Mouse (Mus musculus) adrenal gland, adult 18-20 months (tissue): ENCODE measurements around the gene Rab8b. TPM values are rescaled to one million over a fixed set of nuclear protein-coding genes. Genes with fewer than 3 reads are reported as not detected.
A peak's percentile ranks its signal among the peaks of the same experiment; 100 is the strongest.
"Not testable (repeated sequence)": the region's sequence is repeated elsewhere in the genome, so short reads cannot be mapped to it uniquely, and the experiment has no call there.

Experiments
- DNase-seq, 2 experiments: peaks; one replicate each; pipeline ENCODE4 v3.0.0; 2021 to 2022; ENCODE audit warnings: low spot score in 2 of 2
- total RNA-seq, 2 experiments: library from RNA; stranded (reverse); gene quantifications; 1 replicate in 1 of 2; 2 replicates in 1 of 2; pipeline ENCODE4 v1.2.3; 2021

The Rab8b gene
- total RNA-seq, 2 experiments from 2014 or later = 16.8 to 23.8 TPM

- DNase-seq = peak in 1 of 2 experiments; percentile 10
These were observed 686 bp downstream of the Rab8b start for GRCm38 (mm10) chr9:66918672-66919330.

DNA sequence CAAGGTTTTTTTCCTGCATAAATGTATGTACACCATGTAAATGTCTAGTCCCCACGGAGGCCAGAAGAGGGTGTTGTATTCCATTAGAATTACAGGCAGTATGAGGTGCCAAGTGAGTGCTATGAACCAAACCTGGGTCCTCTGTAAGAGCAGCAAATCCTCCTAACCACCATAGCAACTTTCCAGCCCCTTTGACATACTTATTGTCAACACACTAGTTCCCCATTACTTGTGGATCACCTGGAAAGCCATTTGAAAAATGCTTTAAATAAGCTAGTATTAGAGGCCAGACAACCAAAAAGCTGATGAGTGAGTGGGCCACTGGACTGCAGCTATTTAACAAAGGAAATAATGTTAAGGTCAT, 1.6 kb downstream of the Rab8b start:
- DNase-seq = no peak

GRCm38 (mm10) chr9:66917216-66917891, 2.1 kb downstream of the Rab8b start:
- no peak for DNase-seq

GRCm38 (mm10) chr9:66915869-66916785, 3.4 kb downstream of the Rab8b start:
- DNase-seq = no peak

- DNase-seq = no peak
These were observed 4.1 kb downstream of the Rab8b start for GRCm38 (mm10) chr9:66915401-66915800.

DNA sequence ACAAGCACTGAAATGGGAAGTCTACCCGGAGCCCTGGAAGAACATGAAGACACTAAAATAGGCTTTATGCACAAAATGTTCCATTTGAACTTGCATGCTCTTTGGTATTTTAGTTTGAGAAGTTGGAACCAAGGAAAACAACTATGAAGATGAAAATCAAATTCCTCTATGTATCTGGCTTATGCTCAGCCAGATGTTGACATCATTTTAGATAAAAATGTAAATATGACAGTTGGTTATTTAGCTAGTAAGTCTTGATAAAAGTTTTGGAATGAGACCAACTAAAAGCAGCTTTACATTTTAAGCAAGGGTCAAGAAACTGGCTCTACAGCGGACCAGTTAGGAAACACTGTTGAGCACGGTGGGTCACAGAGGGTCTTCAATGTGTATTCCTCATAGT, 4.9 kb downstream of the Rab8b start:
- DNase-seq = no peak

GRCm38 (mm10) chr9:66913254-66913934, 6.1 kb downstream of the Rab8b start:
- DNase-seq = not testable (repeated sequence)

DNA sequence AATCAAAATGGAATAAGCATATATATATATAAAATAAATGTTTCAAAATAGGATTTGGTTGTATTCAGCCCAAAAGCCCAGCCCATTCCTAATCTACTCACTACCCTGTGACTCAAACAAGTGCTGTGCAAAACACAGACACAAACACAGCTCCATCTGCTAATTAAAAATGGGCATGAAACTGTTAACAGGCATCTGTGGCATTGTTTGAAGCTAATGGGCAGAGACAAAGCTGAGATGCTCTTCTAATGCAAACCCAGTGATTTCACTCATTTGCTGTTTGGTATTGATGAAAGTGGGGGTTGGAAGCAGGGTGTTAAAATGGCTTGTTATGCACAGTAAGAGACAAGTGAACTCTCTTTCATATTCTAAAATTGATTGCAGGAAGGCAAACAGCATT, 7.2 kb downstream of the Rab8b start:
- no peak for DNase-seq

DNA sequence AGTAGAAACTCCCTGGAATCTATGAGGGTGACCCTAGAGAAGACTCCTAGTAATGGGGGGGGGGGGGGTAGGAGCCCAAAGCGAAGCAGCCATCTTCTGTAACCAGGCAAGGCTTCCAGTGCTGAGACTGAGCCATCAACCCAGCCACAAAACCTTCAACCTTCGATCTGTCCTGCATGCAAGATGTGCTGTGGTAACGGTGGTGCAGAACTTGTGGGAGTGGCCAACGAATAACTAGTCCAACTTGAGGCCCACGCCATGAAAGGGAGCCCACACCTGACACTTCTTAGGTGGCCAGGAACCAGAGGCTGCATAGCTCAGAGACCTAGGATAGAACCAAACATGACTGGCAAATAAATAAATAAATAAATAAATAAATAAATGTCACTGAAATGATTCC, 8.8 kb downstream of the Rab8b start:
- no peak for DNase-seq

GRCm38 (mm10) chr9:66909922-66910321, 9.6 kb downstream of the Rab8b start:
- DNase-seq = no peak

DNA sequence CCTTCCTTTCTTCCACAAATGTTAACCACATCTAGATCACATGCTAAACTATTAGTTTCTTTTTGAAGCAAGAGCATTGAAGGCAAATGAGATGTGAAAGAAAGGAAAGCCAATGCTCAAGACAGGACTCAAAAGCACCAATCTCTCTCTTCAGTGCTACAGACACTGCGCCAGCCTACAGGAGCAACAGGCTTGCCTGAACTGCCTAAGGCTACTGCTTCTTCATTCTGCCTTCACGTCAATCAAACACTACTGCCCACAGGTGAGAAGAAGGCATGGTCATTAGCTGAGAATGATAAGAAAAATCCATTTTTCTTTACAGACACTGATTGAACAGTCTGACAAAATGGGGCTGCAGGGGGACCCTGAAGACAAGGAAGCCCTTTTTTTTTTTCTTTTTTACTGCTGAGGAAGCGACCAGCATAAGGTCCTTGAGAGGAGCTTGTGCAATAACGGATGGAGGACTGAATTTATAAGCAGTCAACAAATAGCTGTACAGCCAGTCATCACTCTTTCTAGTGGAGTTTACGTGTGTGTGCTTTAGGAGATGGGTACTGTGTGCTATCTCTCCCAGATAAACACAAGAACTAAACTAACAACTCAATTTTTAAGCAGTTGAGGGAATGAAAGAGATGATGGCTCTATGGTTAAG, 11.6 kb downstream of the Rab8b start:
- no peak for DNase-seq

GRCm38 (mm10) chr9:66907126-66907525, 12.4 kb downstream of the Rab8b start:
- DNase-seq = no peak

DNA sequence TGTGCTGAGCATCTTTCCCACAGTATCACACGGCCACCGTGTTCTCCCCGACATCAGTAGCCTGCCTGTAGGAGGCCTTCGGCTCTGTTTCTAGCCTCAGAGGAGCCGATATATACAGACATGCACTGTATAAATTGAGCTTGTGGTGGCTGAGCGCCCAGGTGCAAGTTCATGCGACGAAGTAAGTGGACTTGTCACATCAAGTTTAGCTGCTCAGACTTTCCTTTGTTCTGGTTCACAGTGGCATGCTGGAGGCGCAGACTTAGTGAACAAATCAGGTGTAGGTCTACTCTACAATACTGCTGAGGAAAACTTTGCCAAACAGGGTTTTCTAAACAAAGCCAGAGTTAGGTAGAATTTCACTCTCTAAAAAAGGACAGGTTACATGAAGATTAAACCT, 13.5 kb downstream of the Rab8b start:
- DNase-seq = no peak

GRCm38 (mm10) chr9:66899526-66899925, 20.0 kb downstream of the Rab8b start:
- DNase-seq = no peak

DNA sequence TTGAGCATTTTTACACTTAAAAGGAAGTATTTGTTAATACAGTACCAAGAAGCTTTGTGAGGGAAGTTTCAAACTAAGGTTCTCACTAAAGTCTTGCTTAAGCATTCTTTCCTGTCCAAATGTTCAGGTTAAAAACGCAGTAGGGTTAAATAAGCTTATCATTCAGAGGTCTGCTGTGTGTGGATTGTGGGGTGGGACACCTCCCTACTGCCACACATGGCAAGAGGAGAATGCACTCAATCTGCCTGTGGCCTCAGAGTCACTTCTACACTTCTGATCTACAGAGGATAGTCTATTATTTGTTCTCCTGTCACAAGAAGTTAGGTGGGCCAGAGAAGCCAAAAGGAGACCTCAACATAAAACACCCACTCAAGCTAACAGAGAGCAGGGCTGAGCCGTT, 20.4 kb downstream of the Rab8b start:
- no peak for DNase-seq

- DNase-seq = no peak
These were observed 21.6 kb downstream of the Rab8b start for GRCm38 (mm10) chr9:66897851-66898250.

DNA sequence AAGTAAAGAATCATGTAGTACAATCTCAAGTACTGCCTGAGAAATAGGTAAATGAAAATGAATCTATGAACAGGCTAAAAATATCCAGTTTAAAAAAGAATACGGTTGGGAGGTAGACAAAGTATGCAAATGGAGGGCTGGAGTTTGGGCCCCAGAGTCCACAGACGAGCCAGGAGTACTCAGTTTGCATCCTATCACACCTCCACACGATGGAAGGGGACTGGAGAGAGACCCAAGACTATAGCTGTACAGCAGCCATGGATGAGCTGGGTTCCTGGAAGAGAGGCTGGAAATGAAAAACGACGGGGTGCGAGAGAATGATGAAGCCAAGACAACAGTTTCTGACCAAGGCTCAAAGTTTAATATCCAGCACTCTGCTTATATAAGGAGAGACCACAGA, 22.5 kb downstream of the Rab8b start:
- DNase-seq = no peak

DNA sequence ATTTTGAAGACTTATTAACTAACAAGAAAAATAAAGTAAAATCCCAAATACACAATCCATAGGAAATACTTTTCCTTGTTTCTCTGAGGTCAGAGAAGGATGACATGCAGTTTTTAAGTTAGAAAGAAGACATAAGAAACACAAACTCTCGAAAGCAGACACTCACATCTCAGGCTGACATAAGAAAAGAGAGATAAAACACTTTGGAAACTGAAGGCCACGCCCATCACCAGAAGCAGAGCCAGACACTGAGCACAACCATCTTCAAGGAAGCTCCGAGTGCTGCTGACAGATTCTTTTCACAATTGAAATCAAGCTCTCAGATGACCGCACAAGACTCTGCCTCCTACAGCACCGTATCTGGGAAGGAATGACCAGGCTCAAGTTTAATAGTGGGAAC, 23.5 kb downstream of the Rab8b start:
- no peak for DNase-seq

GRCm38 (mm10) chr9:66895035-66895779, 24.3 kb downstream of the Rab8b start:
- no peak for DNase-seq

DNA sequence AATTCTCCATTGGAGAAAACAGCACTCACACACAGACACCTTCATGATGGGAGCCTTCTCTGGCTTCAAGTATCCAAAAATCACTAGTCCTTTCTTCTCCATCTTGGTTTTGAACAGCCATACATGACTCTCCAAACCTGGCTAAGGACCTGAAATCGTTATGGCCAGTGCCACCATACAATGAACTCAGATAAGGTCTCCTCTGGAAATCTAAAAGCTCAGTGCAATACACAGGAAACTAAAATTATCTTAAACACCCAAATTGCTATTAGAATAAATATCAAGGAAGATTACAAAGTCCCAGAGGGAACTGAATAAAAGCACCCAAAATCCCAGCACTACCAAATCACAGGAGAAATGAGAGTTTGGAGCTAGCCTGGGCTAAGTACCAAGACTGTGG, 25.1 kb downstream of the Rab8b start:
- no peak for DNase-seq
